Mouse (Mus musculus) testis, adult 2 months (tissue): ENCODE measurements around the gene Palm2.

ENCODE experiments used
- CTCF ChIP-seq: fragments of 200-500 bp; IDR thresholded peaks from 2 replicates; pipeline ENCODE4 v1.5.1; 2012; ENCODE audit warnings: low read depth, mild to moderate bottlenecking, inconsistent platforms, low read length, moderate library complexity; ENCODE audit not compliant: control insufficient read depth, insufficient read depth, insufficient replicate concordance
- POLR2A ChIP-seq: fragments of 200-500 bp; IDR thresholded peaks from 2 replicates; pipeline ENCODE4 v1.6.1; 2012; ENCODE audit warnings: low read depth, mild to moderate bottlenecking, inconsistent platforms, low read length, moderate library complexity; ENCODE audit not compliant: control insufficient read depth

GRCm38 (mm10) chr4:57391103-57391502, 42.9 kb upstream of the Palm2 start:
- TF ChIP-seq POLR2A (no peak), CTCF (no peak)
